Mouse (Mus musculus): ENCODE measurements at regions not wholly inside any gene's neighbourhood (a gene's known extent, or its start where the extent isn't known, plus 50 kb on each side); places are given as distances from the start of the nearest gene placed in this dataset.
A peak's percentile ranks its signal among the peaks of the same experiment; 100 is the strongest.

- ATAC-seq (replicated peaks; ENCODE audit: poor library complexity) = no peak
Observed at GRCm38 (mm10) chr8:104007209-104007608, 94.2 kb upstream of the Cdh5 start.

- no peak for ATAC-seq (replicated peaks; ENCODE audit: poor library complexity)
Observed at GRCm38 (mm10) chr8:104008756-104009155, 92.7 kb upstream of the Cdh5 start.

- no peak for ATAC-seq (replicated peaks; ENCODE audit: poor library complexity)
Observed at GRCm38 (mm10) chr8:104009306-104009705, 92.1 kb upstream of the Cdh5 start.

GRCm38 (mm10) chr8:104022231-104022630 is 79.2 kb upstream of the Cdh5 start:
- ATAC-seq (replicated peaks; ENCODE audit: poor library complexity) = no peak

- no peak for ATAC-seq (replicated peaks; ENCODE audit: poor library complexity)
Observed at GRCm38 (mm10) chr8:104022691-104023509, 78.5 kb upstream of the Cdh5 start.

- ATAC-seq (replicated peaks; ENCODE audit: poor library complexity) = no peak
Observed at GRCm38 (mm10) chr8:104027161-104027821, 74.1 kb upstream of the Cdh5 start.

- ATAC-seq (replicated peaks; ENCODE audit: poor library complexity) = peak; percentile 95
Observed at GRCm38 (mm10) chr8:104028626-104029025, 72.8 kb upstream of the Cdh5 start.

- ATAC-seq (replicated peaks; ENCODE audit: poor library complexity) = peak; percentile 54; the same call in 1 of the 2 replicates
Observed at GRCm38 (mm10) chr8:104032179-104032578, 69.2 kb upstream of the Cdh5 start.

- no peak for ATAC-seq (replicated peaks; ENCODE audit: poor library complexity)
Observed at GRCm38 (mm10) chr8:104033148-104033547, 68.3 kb upstream of the Cdh5 start.

- no peak for ATAC-seq (replicated peaks; ENCODE audit: poor library complexity)
Observed at GRCm38 (mm10) chr8:104034286-104034685, 67.1 kb upstream of the Cdh5 start.

GRCm38 (mm10) chr8:104036580-104037477 is 64.6 kb upstream of the Cdh5 start:
- no peak for ATAC-seq (replicated peaks; ENCODE audit: poor library complexity)

- ATAC-seq (replicated peaks; ENCODE audit: poor library complexity) = no peak
Observed at GRCm38 (mm10) chr8:104037611-104038010, 63.8 kb upstream of the Cdh5 start.

GRCm38 (mm10) chr8:104039526-104039925 is 61.9 kb upstream of the Cdh5 start:
- peak; percentile 90 for ATAC-seq (replicated peaks; ENCODE audit: poor library complexity)

GRCm38 (mm10) chr8:104041522-104041921 is 59.9 kb upstream of the Cdh5 start:
- ATAC-seq (replicated peaks; ENCODE audit: poor library complexity) = no peak

GRCm38 (mm10) chr8:104042434-104042833 is 59.0 kb upstream of the Cdh5 start:
- peak; percentile 65 for ATAC-seq (replicated peaks; ENCODE audit: poor library complexity)

- ATAC-seq (replicated peaks; ENCODE audit: poor library complexity) = no peak
Observed at GRCm38 (mm10) chr8:104048037-104048436, 53.4 kb upstream of the Cdh5 start.

GRCm38 (mm10) chr8:104049181-104049580 is 52.2 kb upstream of the Cdh5 start:
- ATAC-seq (replicated peaks; ENCODE audit: poor library complexity) = no peak

GRCm38 (mm10) chr8:104050694-104051539 is 50.5 kb upstream of the Cdh5 start:
- ATAC-seq (replicated peaks; ENCODE audit: poor library complexity) = peak; percentile 95

GRCm38 (mm10) chr8:104051540-104051882 is 49.9 kb upstream of the Cdh5 start:
- ATAC-seq (replicated peaks; ENCODE audit: poor library complexity) = no peak
